Mouse (Mus musculus): Measurements from ENCODE around the gene Usp35. TPM values are rescaled to one million over a fixed set of nuclear protein-coding genes. Genes with fewer than 3 reads are reported as not detected.

The Usp35 gene
- polyA plus RNA-seq, 1 experiment from 2014 or later = 0.92 TPM

DNA sequence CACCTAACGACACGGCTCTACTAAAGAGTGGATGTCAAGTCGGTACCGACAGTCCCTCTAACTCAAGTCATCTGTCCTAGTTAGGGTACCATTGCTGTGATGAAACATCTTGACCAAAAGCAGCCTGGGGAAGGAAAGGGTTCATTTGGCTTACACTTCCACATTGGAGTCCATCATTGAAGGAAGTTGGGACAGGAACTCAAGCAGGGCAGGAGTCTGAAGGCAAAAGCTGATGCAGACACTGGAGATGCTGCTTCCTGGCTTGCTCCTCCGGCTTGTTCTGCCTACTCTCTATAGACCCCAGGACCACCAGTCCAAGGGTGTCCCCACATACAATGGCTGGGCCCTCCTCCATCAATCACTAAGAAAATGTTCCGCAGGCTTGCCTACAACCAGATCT is 16.2 kb downstream of the Usp35 start:
- ATAC-seq (replicated peaks; ENCODE audit: low FRiP score) (no peak), DNase-seq (ENCODE audit: low spot score) (no peak)
- Histone ChIP-seq H3K4me2 (no peak overlapping the region), H3K27ac (ENCODE audit: low read depth, low read length) (no peak overlapping the region), H3K9me3 (ENCODE audit: control insufficient read depth, low read length) (no peaks in the 10 kb centered on the region), H3K27me3 (replicated peaks; ENCODE audit: control insufficient read depth, insufficient read depth, low read length) (no peaks in the 10 kb centered on the region), H3K4me1 (replicated peaks; ENCODE audit: control insufficient read depth, insufficient read depth, low read length) (no peaks in the 10 kb centered on the region), H3K4me3 (ENCODE audit: low read depth, low read length) (no peak overlapping the region), H3K9ac (ENCODE audit: low read depth, low read length) (no peak overlapping the region), H3K36me3 (ENCODE audit: control insufficient read depth, insufficient read depth, low read length) (no peaks in the 10 kb centered on the region; the same call in 1 of the 2 replicates)
- WGBS = 86% methylated on average over 6 of the region's 6 CpGs

DNA sequence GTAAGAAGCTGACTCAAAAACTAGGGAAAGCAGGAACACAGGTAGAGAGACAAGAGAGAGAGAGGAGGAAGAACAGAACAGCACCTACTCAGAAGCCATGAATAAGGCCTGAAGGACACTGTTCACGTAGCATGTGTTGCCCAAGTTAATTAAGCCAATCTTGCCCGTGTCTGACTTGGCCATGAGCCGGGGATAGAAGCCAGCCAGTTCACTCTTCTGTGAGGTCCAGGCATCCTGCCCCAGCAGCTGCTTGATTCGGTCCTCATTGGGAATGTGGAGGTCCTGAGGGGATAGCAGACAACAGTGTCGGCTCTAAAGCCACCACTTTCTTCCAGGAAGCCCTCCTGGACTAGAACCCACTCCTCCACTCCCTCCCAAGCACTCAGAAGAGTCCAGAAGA is 17.2 kb downstream of the Usp35 start:
- H3K27me3 ChIP-seq (replicated peaks; ENCODE audit: control insufficient read depth, insufficient read depth, low read length) = no peaks in the 10 kb centered on the region
- H3K4me3 ChIP-seq (ENCODE audit: low read depth, low read length) = no peak overlapping the region
- DNase-seq (ENCODE audit: low spot score) (no peak), ATAC-seq (replicated peaks; ENCODE audit: low FRiP score) (no peak)
- H3K27ac ChIP-seq (ENCODE audit: low read depth, low read length) = no peak overlapping the region
- no peak overlapping the region for H3K4me2 ChIP-seq
- no peaks in the 10 kb centered on the region; the same call in 1 of the 2 replicates for H3K36me3 ChIP-seq (ENCODE audit: control insufficient read depth, insufficient read depth, low read length)
- no peaks in the 10 kb centered on the region for H3K9me3 ChIP-seq (ENCODE audit: control insufficient read depth, low read length)
- H3K4me1 ChIP-seq (replicated peaks; ENCODE audit: control insufficient read depth, insufficient read depth, low read length) = no peaks in the 10 kb centered on the region
- no peak overlapping the region for H3K9ac ChIP-seq (ENCODE audit: low read depth, low read length)
- WGBS = 90% methylated on average over 5 of the region's 5 CpGs

DNA sequence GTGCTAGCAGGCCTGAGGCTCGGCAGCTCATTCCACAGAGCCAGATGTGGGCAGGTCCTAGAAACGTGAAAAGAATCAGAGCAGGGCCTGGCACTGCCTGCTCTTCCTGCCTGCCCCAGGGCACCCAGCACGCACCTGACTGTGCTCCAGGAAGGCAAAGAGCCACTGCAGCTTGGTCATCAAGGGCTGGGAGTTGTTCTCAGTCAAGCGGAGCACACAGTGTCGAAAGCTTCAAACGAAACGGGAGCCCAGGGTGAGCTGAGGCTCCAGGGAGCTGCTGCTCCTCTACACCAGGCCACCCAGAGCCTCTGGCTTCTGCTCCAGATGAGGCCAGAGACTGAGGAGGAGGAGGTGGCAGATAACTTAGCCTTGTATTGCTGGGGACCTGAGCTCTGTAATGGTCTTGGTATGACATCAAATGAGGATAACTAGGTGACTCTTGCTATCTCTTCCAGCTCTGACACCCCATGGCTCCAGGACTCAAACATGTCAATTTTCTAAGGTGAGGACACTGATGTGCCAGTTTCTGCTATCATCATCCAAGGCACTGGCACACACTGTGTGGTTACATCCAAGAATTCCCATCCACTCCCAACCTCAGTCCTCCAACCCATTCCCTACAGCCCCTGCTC is 18.3 kb downstream of the Usp35 start:
- H3K27me3 ChIP-seq (replicated peaks; ENCODE audit: control insufficient read depth, insufficient read depth, low read length) = no peaks in the 10 kb centered on the region
- no peak overlapping the region for H3K9ac ChIP-seq (ENCODE audit: low read depth, low read length)
- H3K36me3 ChIP-seq (ENCODE audit: control insufficient read depth, insufficient read depth, low read length) = peaks cover 3% of the 10 kb centered on the region; the same call in 1 of the 2 replicates
- H3K27ac ChIP-seq (ENCODE audit: low read depth, low read length) = no peak overlapping the region
- peaks cover 1% of the 10 kb centered on the region; the same call in 1 of the 2 replicates for H3K9me3 ChIP-seq (ENCODE audit: control insufficient read depth, low read length)
- H3K4me1 ChIP-seq (replicated peaks; ENCODE audit: control insufficient read depth, insufficient read depth, low read length) = no peaks in the 10 kb centered on the region
- no peak overlapping the region for H3K4me3 ChIP-seq (ENCODE audit: low read depth, low read length)
- ATAC-seq (replicated peaks; ENCODE audit: low FRiP score) (no peak), DNase-seq (ENCODE audit: low spot score) (no peak)
- no peak overlapping the region for H3K4me2 ChIP-seq
- WGBS = 84% methylated on average over 7 of the region's 7 CpGs

DNA sequence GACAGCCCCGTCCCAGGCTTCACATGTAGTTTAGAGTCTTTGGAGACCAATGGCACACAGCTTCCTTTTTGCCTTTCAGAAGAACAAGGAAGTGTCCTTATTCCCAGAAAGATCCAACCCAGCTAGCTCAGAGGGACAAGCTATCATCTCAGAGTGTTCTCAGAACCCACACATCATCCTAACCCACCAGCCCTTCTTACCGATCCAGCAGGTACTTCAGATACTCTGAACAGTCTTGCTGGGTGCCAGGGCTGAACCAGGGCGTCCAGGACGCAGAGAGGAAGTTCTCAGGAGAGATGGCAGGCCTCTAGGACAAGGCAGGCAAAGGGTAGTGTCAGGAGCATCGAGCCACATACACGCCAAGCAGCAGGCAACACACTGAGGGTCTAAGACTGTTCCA is 19.0 kb downstream of the Usp35 start:
- Histone ChIP-seq H3K4me2 (no peak overlapping the region), H3K9ac (ENCODE audit: low read depth, low read length) (no peak overlapping the region), H3K4me3 (ENCODE audit: low read depth, low read length) (no peak overlapping the region), H3K9me3 (ENCODE audit: control insufficient read depth, low read length) (peaks cover 4% of the 10 kb centered on the region; the same call in 1 of the 2 replicates), H3K4me1 (replicated peaks; ENCODE audit: control insufficient read depth, insufficient read depth, low read length) (no peaks in the 10 kb centered on the region), H3K27me3 (replicated peaks; ENCODE audit: control insufficient read depth, insufficient read depth, low read length) (no peaks in the 10 kb centered on the region), H3K27ac (ENCODE audit: low read depth, low read length) (no peak overlapping the region), H3K36me3 (ENCODE audit: control insufficient read depth, insufficient read depth, low read length) (peaks cover 8% of the 10 kb centered on the region; the same call in 1 of the 2 replicates)
- 80% methylated on average over 6 of the region's 6 CpGs for WGBS
- ATAC-seq (replicated peaks; ENCODE audit: low FRiP score) (no peak), DNase-seq (ENCODE audit: low spot score) (no peak)

DNA sequence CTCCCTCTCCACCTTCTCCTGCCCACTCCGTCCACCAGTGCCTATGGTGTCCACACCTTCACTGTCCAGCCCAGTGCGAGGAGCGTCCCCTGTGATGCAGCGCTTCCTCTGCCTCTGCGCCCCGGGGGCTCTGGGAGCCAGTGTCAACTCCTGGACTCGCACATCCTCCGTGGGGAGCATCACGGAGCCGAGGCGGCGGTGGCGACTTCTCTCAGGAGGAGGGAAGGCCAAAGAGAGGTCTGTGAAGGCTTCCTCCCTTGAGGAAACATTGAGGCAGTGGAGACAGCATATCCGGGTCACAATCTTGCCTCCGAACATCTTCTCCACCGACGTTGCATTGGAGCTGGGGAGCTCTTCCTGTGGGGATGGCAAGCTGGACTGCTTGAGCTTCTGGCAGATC is 19.6 kb downstream of the Usp35 start:
- no peak overlapping the region for H3K4me2 ChIP-seq
- no peak overlapping the region for H3K4me3 ChIP-seq (ENCODE audit: low read depth, low read length)
- DNase-seq (ENCODE audit: low spot score) (no peak), ATAC-seq (replicated peaks; ENCODE audit: low FRiP score) (no peak)
- H3K9me3 ChIP-seq (ENCODE audit: control insufficient read depth, low read length) = peaks cover 4% of the 10 kb centered on the region; the same call in 1 of the 2 replicates
- no peaks in the 10 kb centered on the region for H3K27me3 ChIP-seq (replicated peaks; ENCODE audit: control insufficient read depth, insufficient read depth, low read length)
- no peaks in the 10 kb centered on the region for H3K4me1 ChIP-seq (replicated peaks; ENCODE audit: control insufficient read depth, insufficient read depth, low read length)
- no peak overlapping the region for H3K27ac ChIP-seq (ENCODE audit: low read depth, low read length)
- WGBS = 90% methylated on average over 17 of the region's 17 CpGs
- no peak overlapping the region for H3K9ac ChIP-seq (ENCODE audit: low read depth, low read length)
- peaks cover 11% of the 10 kb centered on the region; the same call in 1 of the 2 replicates for H3K36me3 ChIP-seq (ENCODE audit: control insufficient read depth, insufficient read depth, low read length)

DNA sequence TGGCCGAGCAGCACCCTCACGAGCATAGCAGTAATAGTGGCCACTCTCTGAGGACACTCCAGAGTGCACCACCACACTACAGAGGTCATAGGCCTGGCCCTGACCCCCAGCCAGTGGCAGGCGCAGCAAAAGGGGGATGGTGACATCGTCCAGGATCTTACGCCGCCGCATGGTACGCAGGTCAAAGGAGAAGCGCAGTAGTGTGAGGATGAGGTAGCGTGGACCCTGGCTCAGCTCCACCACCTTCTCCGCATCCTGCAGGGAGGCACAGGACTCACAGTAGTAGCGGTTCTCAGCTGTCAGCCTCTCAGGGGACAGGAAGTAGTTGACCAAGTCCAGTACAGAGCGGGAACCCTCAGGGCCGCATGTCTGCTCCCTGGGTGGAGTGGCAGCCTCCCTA is 20.2 kb downstream of the Usp35 start:
- no peak overlapping the region for H3K9ac ChIP-seq (ENCODE audit: low read depth, low read length)
- H3K27ac ChIP-seq (ENCODE audit: low read depth, low read length) = no peak overlapping the region
- H3K36me3 ChIP-seq (ENCODE audit: control insufficient read depth, insufficient read depth, low read length) = peaks cover 13% of the 10 kb centered on the region
- ATAC-seq (replicated peaks; ENCODE audit: low FRiP score) = no peak
- H3K4me1 ChIP-seq (replicated peaks; ENCODE audit: control insufficient read depth, insufficient read depth, low read length) = no peaks in the 10 kb centered on the region
- H3K4me2 ChIP-seq = no peak overlapping the region
- 90% methylated on average over 14 of the region's 14 CpGs for WGBS
- H3K27me3 ChIP-seq (replicated peaks; ENCODE audit: control insufficient read depth, insufficient read depth, low read length) = no peaks in the 10 kb centered on the region
- no peak overlapping the region for H3K4me3 ChIP-seq (ENCODE audit: low read depth, low read length)
- DNase-seq (ENCODE audit: low spot score) = no peak
- peaks cover 4% of the 10 kb centered on the region; the same call in 1 of the 2 replicates for H3K9me3 ChIP-seq (ENCODE audit: control insufficient read depth, low read length)

DNA sequence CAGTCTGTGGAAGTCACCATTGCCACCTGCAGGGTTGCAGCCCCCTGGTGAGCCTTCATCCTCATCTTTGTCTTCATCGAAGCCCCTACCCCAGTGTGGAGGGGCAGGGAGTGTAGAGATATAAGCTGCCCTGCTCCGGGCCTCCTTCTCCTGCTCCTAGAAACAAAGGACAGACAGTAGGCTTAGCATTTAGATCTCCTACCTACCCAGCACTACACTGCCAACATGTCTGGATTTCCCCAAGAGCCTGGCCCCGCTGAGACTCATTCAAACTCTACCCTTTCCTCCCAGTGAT is 21.5 kb downstream of the Usp35 start:
- Histone ChIP-seq H3K4me3 (ENCODE audit: low read depth, low read length) (no peak overlapping the region), H3K36me3 (ENCODE audit: control insufficient read depth, insufficient read depth, low read length) (peaks cover 15% of the 10 kb centered on the region), H3K4me1 (replicated peaks; ENCODE audit: control insufficient read depth, insufficient read depth, low read length) (no peaks in the 10 kb centered on the region), H3K9me3 (ENCODE audit: control insufficient read depth, low read length) (peaks cover 4% of the 10 kb centered on the region; the same call in 1 of the 2 replicates), H3K27ac (ENCODE audit: low read depth, low read length) (no peak overlapping the region), H3K9ac (ENCODE audit: low read depth, low read length) (no peak overlapping the region), H3K27me3 (replicated peaks; ENCODE audit: control insufficient read depth, insufficient read depth, low read length) (no peaks in the 10 kb centered on the region), H3K4me2 (no peak overlapping the region)
- DNase-seq (ENCODE audit: low spot score) (peak; percentile 28), ATAC-seq (replicated peaks; ENCODE audit: low FRiP score) (no peak)
- WGBS = 86% methylated on average over 3 of the region's 3 CpGs

DNA sequence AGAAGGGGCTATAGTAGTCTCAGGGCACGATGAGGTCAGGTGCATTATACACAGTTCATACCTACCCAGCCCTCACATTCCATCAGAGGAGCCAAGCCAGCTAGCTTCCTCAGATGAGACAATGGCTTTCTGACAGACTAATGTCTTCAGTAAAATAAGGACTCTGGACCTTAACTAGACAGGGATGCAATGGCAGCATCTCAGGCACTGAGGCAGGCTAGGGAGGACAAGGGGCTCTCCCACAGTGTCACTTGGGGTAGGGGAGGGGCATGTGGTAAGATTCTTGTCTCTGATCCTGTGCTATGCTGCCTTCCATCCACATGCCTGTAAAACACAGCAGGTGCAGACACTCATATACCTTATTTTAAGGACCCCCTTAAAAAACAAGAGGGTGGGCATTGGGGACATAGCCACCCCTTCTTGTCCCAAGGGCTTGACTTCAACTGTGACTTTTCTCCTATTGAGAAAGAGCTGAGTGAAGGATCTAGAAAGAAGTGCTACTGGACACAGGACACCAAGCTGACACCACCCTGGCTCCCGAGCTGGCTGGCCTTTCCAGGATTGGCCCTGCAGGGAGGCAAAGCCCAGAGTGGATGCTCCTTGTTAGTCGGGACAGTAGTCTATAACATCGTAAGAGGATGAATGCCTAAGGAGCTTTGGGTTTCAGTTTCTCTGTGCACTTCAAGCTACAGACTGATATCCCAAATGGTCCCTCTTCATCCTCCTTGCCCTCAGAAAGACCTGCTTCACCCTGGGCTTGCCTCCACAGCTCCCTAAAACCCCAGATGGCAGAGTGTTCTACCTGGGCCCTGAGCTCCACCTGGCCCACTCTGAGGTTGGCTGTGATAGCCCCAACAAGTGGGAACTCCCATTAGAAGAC is 22.1 kb downstream of the Usp35 start:
- peak; percentile 27 for DNase-seq (ENCODE audit: low spot score)
- H3K27me3 ChIP-seq (replicated peaks; ENCODE audit: control insufficient read depth, insufficient read depth, low read length) = no peaks in the 10 kb centered on the region
- H3K4me2 ChIP-seq = no peak overlapping the region
- no peak for ATAC-seq (replicated peaks; ENCODE audit: low FRiP score)
- H3K4me1 ChIP-seq (replicated peaks; ENCODE audit: control insufficient read depth, insufficient read depth, low read length) = no peaks in the 10 kb centered on the region
- peaks cover 15% of the 10 kb centered on the region for H3K36me3 ChIP-seq (ENCODE audit: control insufficient read depth, insufficient read depth, low read length)
- peaks cover 4% of the 10 kb centered on the region; the same call in 1 of the 2 replicates for H3K9me3 ChIP-seq (ENCODE audit: control insufficient read depth, low read length)
- H3K4me3 ChIP-seq (ENCODE audit: low read depth, low read length) = no peak overlapping the region
- no peak overlapping the region for H3K9ac ChIP-seq (ENCODE audit: low read depth, low read length)
- H3K27ac ChIP-seq (ENCODE audit: low read depth, low read length) = no peak overlapping the region
- WGBS = 90% methylated on average over 4 of the region's 4 CpGs
